Mouse (Mus musculus) monocyte, adult 5-6 weeks (primary cell): ENCODE measurements around the gene Hoxa4. TPM values are rescaled to one million over a fixed set of nuclear protein-coding genes. Genes with fewer than 3 reads are reported as not detected.

Source experiments
- total RNA-seq: library from RNA; stranded (forward); fragments of 200-1000, 200-491, 200-594 nt; gene quantifications from 3 replicates; pipeline ENCODE4 v1.2.3, GENCODE M21; 2017

Gene Hoxa4
- total RNA-seq, 1 experiment from 2014 or later, result not detected

Other genes with a start within 250 kb of the Hoxa4 start
- gene Skap2, start 179.2 kb downstream of the Hoxa4 start, total RNA-seq, result 216 to 281 TPM (median 262 TPM) in 3 replicates
- not detected in 3 replicates for gene Hoxa1, start 33.4 kb downstream of the Hoxa4 start, total RNA-seq
- gene Hoxa2, start 26.9 kb downstream of the Hoxa4 start, total RNA-seq, result not detected in 3 replicates
- gene 5730596B20Rik, start 14.3 kb downstream of the Hoxa4 start, total RNA-seq, result not detected in 3 replicates
- gene Hoxa5, start 12.8 kb upstream of the Hoxa4 start, total RNA-seq, result 0.39 TPM in 1 of 3 replicates, not detected in the others
- not detected in 3 replicates for gene Hoxa6, start 17.0 kb upstream of the Hoxa4 start, total RNA-seq
- gene Hoxa3, start 21.6 kb upstream of the Hoxa4 start, total RNA-seq, result 0.29 TPM in 1 of 3 replicates, not detected in the others
- gene Gm28308, start 21.6 kb upstream of the Hoxa4 start, total RNA-seq, result 5.6 TPM in 1 of 3 replicates, not detected in the others
- gene Hoxa7, start 30.1 kb upstream of the Hoxa4 start, total RNA-seq, result not detected in 3 replicates
- 0.29 TPM in 1 of 3 replicates, not detected in the others for gene Hoxa9, start 39.3 kb upstream of the Hoxa4 start, total RNA-seq
- 2.5 TPM in 1 of 3 replicates, not detected in the others for gene Hoxa10, start 49.1 kb upstream of the Hoxa4 start, total RNA-seq
- gene Hoxa11, start 54.1 kb upstream of the Hoxa4 start, total RNA-seq, result not detected in 3 replicates
- gene Hoxa13, start 69.1 kb upstream of the Hoxa4 start, total RNA-seq, result not detected in 3 replicates
- gene Evx1, start 121.7 kb upstream of the Hoxa4 start, total RNA-seq, result not detected in 3 replicates